Mouse (Mus musculus): ENCODE measurements around the gene Syt12.

The Syt12 gene

GRCm38 (mm10) chr19:4409062-4409461 is 68.2 kb downstream of the Syt12 start:
- no peak for DNase-seq (ENCODE audit: low read depth, low spot score)

- DNase-seq (ENCODE audit: low read depth, low spot score) = no peak
Observed at GRCm38 (mm10) chr19:4404840-4405239, 72.4 kb downstream of the Syt12 start.

GRCm38 (mm10) chr19:4398959-4399358 is 78.3 kb downstream of the Syt12 start:
- no peak for DNase-seq (ENCODE audit: low read depth, low spot score)

- no peak for DNase-seq (ENCODE audit: low read depth, low spot score)
Observed at GRCm38 (mm10) chr19:4398630-4398948, 78.7 kb downstream of the Syt12 start.

- DNase-seq (ENCODE audit: low read depth, low spot score) = no peak
Observed at GRCm38 (mm10) chr19:4397798-4398629, 79.2 kb downstream of the Syt12 start, which contains the start of gene Kdm2a. Gene Kdm2a (minus strand): TSS chr19:4398285.

GRCm38 (mm10) chr19:4396998-4397797 is 80.0 kb downstream of the Syt12 start:
- peak; percentile 97 for DNase-seq (ENCODE audit: low read depth, low spot score)

- DNase-seq (ENCODE audit: low read depth, low spot score) = no peak
Observed at GRCm38 (mm10) chr19:4396081-4396997, 80.9 kb downstream of the Syt12 start.
